Mouse (Mus musculus) cerebellum, adult 2 months (tissue): ENCODE measurements at regions not wholly inside any gene's neighbourhood (a gene's known extent, or its start where the extent isn't known, plus 50 kb on each side); places are given as distances from the start of the nearest gene placed in this dataset.

Experiments
- DNase-seq, 2 experiments: peaks; one replicate each; pipeline ENCODE4 v3.0.0; 2021
- H3K27ac ChIP-seq: fragments of 200-500 bp; 2 replicates; pipeline ENCODE4 v1.5.1; 2012; ENCODE audit warnings: low read length, control low read depth, inconsistent platforms; ENCODE audit not compliant: insufficient read depth
- H3K27me3 ChIP-seq: fragments of 200-500 bp; 2 replicates; pipeline ENCODE4 v1.6.1; 2012; ENCODE audit warnings: inconsistent platforms, mild to moderate bottlenecking, low read length, moderate library complexity; ENCODE audit not compliant: control insufficient read depth, insufficient read depth
- H3K4me1 ChIP-seq: fragments of 200-500 bp; 2 replicates; pipeline ENCODE4 v1.6.1; 2011; ENCODE audit warnings: low read length; ENCODE audit not compliant: control insufficient read depth, insufficient read depth
- H3K4me3 ChIP-seq: fragments of 200-500 bp; replicated peaks from 2 replicates; pipeline ENCODE3; 2011; ENCODE audit warnings: mild to moderate bottlenecking, low read depth, low read length, control low read depth; ENCODE audit not compliant: insufficient read depth
- CTCF ChIP-seq: fragments of 200-500 bp; IDR thresholded peaks from 2 replicates; pipeline ENCODE4 v1.5.1; 2011; ENCODE audit warnings: low read depth, mild to moderate bottlenecking, control low read depth, low read length, moderate library complexity, borderline replicate concordance; ENCODE audit not compliant: insufficient read depth
- POLR2A ChIP-seq: fragments of 200-500 bp; IDR thresholded peaks from 2 replicates; pipeline ENCODE4 v1.6.1; 2011; ENCODE audit warnings: low read length, control low read depth, borderline replicate concordance; ENCODE audit not compliant: insufficient read depth
- WGBS: fragments of 180-500 bp; shearing (Covaris S2); methylation state at CpG from one replicate; pipeline ENCODE4 v1.1.7; 2018; 5-methylcytosine and 5-hydroxymethylcytosine counted together

DNA sequence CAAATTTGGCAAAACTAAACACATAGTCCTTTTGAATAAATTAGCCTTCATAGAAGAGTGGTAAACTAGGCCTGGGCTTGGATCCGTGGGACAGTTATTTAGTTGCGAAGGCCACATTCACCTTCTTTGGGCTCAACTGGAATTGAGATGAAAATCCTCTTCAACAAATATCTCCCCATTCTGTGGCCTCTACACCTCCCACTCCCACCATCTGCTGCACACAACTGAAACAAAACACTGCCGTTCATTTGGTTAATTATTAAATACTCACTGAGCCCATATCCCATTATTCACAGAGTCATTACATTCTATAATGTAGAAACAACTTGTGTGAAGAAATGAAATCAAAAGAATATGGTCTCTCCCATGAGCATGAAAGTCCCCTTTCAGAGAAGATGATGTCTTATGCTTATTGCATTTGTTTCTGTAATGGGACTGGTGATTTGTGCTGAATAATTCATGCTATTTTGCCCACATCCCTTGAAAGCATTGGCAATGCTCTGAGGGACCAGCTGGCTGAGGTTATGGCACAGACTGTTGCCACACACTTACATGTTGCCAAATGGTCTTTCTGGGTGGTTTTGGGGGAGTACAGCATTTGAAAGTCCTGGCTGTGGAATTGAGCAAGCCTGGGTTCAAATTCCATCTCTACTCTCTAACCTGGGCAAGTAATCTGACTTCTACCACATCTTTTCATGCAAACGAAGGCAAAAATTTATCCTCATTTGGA, 129.7 kb upstream of the Slc30a5 start:
- Histone ChIP-seq H3K4me1 (no peaks in the 10 kb centered on the region; the same call in 1 of the 2 replicates), H3K27me3 (no peaks in the 10 kb centered on the region), H3K27ac (no peak overlapping the region), H3K4me3 (no peak overlapping the region)
- TF ChIP-seq CTCF (no peak), POLR2A (no peak)
- peak in 1 of 2 experiments; percentile 36 for DNase-seq
- WGBS, result 58% methylated on average over 4 of the region's 4 CpGs

DNA sequence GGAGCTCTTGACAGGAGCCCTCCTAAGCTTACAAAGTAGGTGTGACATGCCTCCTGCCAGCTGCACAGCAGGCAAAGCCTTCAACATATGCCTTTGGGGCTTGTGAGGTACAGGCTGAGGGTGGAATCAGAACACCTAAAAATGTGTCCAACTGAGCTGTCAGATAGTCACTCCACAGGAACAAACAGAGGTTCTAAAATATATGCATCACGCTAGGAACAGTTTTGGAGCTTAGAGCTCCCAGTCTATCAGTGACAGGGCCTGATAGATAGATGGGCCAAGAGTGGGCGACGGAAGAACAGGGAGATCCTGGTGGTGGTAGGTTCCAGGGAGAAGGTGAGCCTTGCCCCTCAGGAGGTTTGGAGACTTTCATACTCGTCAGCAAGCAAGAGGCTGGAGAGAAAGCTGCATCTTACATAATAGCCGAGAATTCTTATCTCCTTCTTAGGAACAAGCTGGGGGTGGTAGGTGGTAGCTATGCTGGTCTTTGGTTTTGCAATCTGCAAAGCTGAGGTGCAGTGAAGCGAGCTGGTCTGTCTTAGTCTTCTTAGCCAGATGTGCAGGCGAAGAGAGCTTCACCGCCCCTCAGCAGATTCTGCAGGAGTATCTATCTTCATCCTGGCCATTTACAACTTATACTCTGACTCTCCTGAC, 121.5 kb upstream of the Slc30a5 start:
- Histone ChIP-seq H3K27ac (no peak overlapping the region), H3K4me3 (no peak overlapping the region), H3K4me1 (no peaks in the 10 kb centered on the region), H3K27me3 (no peaks in the 10 kb centered on the region)
- no peak for TF ChIP-seq CTCF
- no peak for TF ChIP-seq POLR2A
- DNase-seq, result no peak
- WGBS, result 81% methylated on average over 8 of the region's 8 CpGs

DNA sequence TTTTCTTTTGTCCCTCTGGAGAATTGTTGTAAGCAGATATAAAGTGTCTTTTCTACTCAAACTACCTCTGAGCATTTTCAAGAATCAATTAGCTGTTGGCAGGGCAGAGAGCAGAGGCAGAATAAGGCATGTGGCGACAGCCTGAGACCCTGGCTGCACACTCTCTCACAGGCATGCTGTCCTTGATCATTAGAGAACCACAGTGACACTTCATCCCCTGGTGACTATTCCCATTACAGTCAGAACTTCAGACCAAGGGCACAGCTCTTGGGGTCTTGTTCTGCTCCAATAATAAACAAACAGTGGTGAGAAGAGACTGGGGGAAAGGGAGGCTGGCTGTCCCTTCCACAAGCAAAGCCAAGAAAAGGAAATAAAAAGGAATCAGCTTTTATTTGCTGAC, 120.9 kb upstream of the Slc30a5 start:
- no peak for DNase-seq
- Histone ChIP-seq H3K27me3 (no peaks in the 10 kb centered on the region), H3K4me1 (no peaks in the 10 kb centered on the region), H3K27ac (no peak overlapping the region), H3K4me3 (no peak overlapping the region)
- TF ChIP-seq CTCF (no peak), POLR2A (no peak)
- WGBS, result 58% methylated on average over 1 of the region's 1 CpGs

DNA sequence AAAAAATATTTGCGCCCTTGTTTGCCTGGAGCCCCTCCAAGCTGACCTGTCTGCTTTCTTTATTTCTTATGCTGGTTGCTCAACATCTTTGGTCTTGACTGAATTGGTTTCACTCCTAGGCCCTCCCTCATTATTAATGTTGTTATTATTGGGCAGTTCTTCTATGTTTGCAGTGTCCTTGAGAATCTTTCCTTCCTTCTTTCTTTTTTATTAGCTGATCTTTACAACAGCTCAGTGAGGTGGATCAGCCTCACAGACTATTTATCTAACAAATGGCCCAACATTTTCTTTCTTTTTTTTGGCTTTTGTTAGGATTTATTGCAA, 117.9 kb upstream of the Slc30a5 start:
- Histone ChIP-seq H3K4me3 (no peak overlapping the region), H3K27ac (no peak overlapping the region), H3K27me3 (no peaks in the 10 kb centered on the region), H3K4me1 (no peaks in the 10 kb centered on the region)
- no peak for TF ChIP-seq POLR2A
- TF ChIP-seq CTCF, result no peak
- WGBS, result 92% methylated on average over 1 of the region's 1 CpGs
- no peak for DNase-seq

DNA sequence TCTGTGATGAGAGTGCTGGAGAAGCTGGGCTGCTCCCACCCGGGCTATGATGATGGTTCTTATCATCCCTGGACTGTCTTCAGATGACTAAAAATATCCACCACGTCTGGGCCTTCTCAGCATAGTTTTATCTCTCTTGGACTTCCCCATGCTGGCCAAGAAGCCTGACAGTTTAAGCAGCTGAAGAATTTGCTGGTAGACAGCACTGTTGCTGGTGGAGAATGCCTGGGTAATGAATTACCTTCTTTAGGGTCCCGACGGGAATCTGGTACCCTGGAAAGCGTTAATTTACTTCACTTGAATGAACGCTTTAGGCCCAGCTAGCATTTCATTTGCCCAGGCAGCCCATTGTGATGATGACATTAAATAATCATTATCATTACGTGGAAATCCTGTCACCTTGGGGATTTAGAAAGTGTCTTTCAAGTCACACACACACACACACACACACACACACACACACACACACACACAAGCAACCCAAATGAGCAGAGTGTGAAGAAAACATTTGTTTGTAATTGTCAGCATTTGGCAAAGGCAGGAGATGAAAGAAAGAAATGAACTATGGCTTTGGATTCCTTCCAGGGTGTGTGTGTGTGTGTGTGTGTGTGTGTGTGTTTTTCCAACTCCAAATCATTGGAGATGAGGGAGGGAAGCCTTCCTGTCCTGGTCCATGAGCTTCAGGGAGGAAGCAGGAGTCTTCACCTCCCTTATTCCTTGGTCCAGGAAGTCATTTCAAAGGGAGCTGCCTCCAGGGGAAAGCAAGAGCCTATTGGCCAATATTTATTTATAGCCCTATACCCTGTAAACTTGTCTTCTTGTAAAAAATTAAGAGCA, 117.3 kb upstream of the Slc30a5 start:
- Histone ChIP-seq H3K27me3 (no peaks in the 10 kb centered on the region), H3K4me3 (no peak overlapping the region), H3K27ac (no peak overlapping the region), H3K4me1 (no peaks in the 10 kb centered on the region)
- TF ChIP-seq POLR2A (no peak), CTCF (no peak)
- WGBS, result 65% methylated on average over 7 of the region's 7 CpGs
- DNase-seq, result no peak

DNA sequence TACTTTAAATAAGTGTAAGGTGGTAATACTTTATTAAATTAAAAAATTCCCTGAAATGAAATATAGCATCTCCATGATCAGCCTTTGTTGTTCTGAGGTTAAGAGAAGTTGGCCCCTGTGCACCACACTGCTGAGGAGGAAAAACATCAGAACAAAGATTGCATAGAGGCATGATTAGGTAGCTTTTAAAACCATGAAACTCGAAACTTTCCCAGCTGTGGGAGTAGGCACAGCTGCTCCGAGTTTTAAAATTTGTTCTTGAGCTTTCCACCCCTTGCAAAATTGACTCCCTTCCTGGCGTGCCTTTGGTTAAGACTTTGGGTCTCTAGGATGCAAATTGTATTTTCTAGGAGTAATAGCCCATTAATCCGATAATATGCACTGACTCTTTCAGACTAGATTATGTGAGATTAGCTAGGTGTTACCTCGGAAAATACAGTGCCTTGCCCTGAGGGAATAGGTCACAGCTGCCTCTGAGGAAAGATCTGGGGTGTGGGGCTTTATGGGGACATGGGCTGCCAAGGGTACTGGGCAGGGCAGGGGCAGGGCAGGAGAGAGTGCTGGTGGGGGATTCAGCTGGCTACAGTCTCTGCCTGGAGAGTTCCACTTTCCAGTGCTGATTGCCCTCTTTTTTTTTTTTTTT, 110.1 kb upstream of the Slc30a5 start:
- Histone ChIP-seq H3K27ac (no peak overlapping the region), H3K27me3 (no peaks in the 10 kb centered on the region), H3K4me3 (no peak overlapping the region), H3K4me1 (no peaks in the 10 kb centered on the region)
- 81% methylated on average over 5 of the region's 5 CpGs for WGBS
- no peak for DNase-seq
- TF ChIP-seq CTCF, result no peak
- no peak for TF ChIP-seq POLR2A

DNA sequence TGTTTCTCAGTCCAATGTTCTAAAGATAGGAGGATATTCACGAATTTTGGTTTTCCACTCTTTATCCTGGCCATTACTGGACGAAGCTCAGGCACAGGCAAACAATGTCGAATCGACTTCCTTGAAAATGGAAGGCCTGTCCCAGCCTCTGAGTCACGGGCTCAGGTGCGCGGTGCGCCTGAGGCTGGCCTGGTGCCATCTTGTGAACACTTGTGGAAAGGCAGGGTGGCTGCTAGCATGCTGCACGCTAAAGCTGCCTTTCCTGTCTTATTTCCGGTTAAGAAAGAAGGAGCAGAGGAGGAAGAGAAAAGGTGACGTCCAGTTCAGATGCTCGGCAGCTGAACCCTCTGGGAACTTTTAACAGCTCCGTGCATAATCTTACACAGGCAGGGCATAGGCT, 107.6 kb upstream of the Slc30a5 start:
- no peak for TF ChIP-seq CTCF
- TF ChIP-seq POLR2A, result no peak
- Histone ChIP-seq H3K27ac (no peak overlapping the region), H3K4me1 (no peaks in the 10 kb centered on the region), H3K27me3 (no peaks in the 10 kb centered on the region), H3K4me3 (no peak overlapping the region)
- WGBS, result 82% methylated on average over 13 of the region's 13 CpGs
- peak in 1 of 2 experiments; percentile 20 for DNase-seq
